Mouse (Mus musculus): ENCODE measurements around the gene Nfatc3.
"Not testable (repeated sequence)": the region's sequence is repeated elsewhere in the genome, so short reads cannot be mapped to it uniquely, and the experiment has no call there.

Nfatc3 gene

GRCm38 (mm10) chr8:106058731-106059612, at the start of gene Nfatc3:
Gene Nfatc3, plus strand, starts transcription at chr8:106058840.
- peak; percentile 99 for DNase-seq

GRCm38 (mm10) chr8:106010748-106011642, 47.6 kb upstream of the Nfatc3 start:
- DNase-seq = peak; percentile 92

- DNase-seq = no peak
Measured at GRCm38 (mm10) chr8:106011643-106011986, 47.0 kb upstream of the Nfatc3 start, which contains the start of gene Ddx28. Gene Ddx28, minus strand, starts transcription at chr8:106011882.

- DNase-seq = not testable (repeated sequence)
Measured at GRCm38 (mm10) chr8:106012203-106012602, 46.4 kb upstream of the Nfatc3 start.

- no peak for DNase-seq
Measured at GRCm38 (mm10) chr8:106016284-106016683, 42.4 kb upstream of the Nfatc3 start.

GRCm38 (mm10) chr8:106017130-106017529, 41.5 kb upstream of the Nfatc3 start:
- DNase-seq = peak; percentile 71

- DNase-seq = no peak
Measured at GRCm38 (mm10) chr8:106018039-106018438, 40.6 kb upstream of the Nfatc3 start.

GRCm38 (mm10) chr8:106022483-106022882, 36.2 kb upstream of the Nfatc3 start:
- peak; percentile 89 for DNase-seq

GRCm38 (mm10) chr8:106038721-106039120, 19.9 kb upstream of the Nfatc3 start:
- no peak for DNase-seq

GRCm38 (mm10) chr8:106039605-106040004, 19.0 kb upstream of the Nfatc3 start:
- DNase-seq = no peak

GRCm38 (mm10) chr8:106040218-106040617, 18.4 kb upstream of the Nfatc3 start:
- peak; percentile 54 for DNase-seq

- no peak for DNase-seq
Measured at GRCm38 (mm10) chr8:106043055-106043454, 15.6 kb upstream of the Nfatc3 start.

- no peak for DNase-seq
Measured at GRCm38 (mm10) chr8:106044151-106044550, 14.5 kb upstream of the Nfatc3 start.

GRCm38 (mm10) chr8:106046872-106047559, 11.6 kb upstream of the Nfatc3 start:
- DNase-seq = no peak

GRCm38 (mm10) chr8:106047854-106048630, 10.6 kb upstream of the Nfatc3 start:
- DNase-seq = no peak

GRCm38 (mm10) chr8:106049840-106050239, 8.8 kb upstream of the Nfatc3 start:
- no peak for DNase-seq

- no peak for DNase-seq
Measured at GRCm38 (mm10) chr8:106051068-106051467, 7.6 kb upstream of the Nfatc3 start.

- peak; percentile 57 for DNase-seq
Measured at GRCm38 (mm10) chr8:106052510-106053089, 6.0 kb upstream of the Nfatc3 start.

- peak; percentile 87 for DNase-seq
Measured at GRCm38 (mm10) chr8:106054190-106054811, 4.3 kb upstream of the Nfatc3 start.

GRCm38 (mm10) chr8:106055038-106055437, 3.6 kb upstream of the Nfatc3 start:
- peak; percentile 67 for DNase-seq

GRCm38 (mm10) chr8:106056455-106056982, 2.1 kb upstream of the Nfatc3 start:
- DNase-seq = no peak

All from thymus, postnatal 14 days (tissue).